Mouse (Mus musculus): ENCODE measurements at regions not wholly inside any gene's neighbourhood (a gene's known extent, or its start where the extent isn't known, plus 50 kb on each side); places are given as distances from the start of the nearest gene placed in this dataset.

DNA sequence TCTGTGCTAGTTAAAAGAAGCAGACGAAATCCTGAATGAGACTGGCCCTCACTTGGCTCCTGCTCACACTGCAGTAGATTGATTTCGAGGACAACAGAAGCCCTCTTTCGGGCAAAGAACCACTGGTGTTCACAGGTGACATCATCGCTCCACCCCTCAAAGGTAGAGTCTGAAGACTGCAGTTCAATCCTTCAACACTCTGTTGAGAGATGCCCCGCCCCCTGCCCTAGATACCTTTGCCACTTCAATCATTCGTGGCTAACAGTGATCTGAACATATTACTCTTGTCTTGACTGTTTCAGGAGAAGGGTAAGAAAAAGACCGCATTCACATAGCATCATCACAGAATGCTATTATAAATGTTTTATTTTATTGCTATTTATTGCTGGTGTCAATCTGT, 205.5 kb upstream of the Gadl1 start:
- no peak for DNase-seq

DNA sequence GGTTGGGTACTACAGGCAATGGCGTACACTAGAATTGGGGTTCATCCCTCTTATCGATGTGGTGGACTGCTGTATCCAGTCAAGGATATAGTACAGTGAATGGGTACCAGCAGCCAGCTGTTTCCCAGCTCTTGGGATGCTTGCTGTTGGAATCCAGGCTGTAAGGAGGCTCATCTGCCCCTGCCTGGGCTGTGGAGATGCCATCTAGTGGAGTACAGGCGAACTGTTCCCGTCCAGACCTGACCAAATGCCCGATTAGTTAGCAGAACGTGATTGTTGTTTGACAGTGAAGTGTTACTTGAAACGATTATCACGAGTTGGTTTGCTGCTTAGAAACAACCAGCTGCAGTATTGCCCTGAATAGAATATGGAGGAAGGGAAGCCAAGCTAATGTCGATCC, 205.0 kb upstream of the Gadl1 start:
- DNase-seq = peak; percentile 65 to 71

DNA sequence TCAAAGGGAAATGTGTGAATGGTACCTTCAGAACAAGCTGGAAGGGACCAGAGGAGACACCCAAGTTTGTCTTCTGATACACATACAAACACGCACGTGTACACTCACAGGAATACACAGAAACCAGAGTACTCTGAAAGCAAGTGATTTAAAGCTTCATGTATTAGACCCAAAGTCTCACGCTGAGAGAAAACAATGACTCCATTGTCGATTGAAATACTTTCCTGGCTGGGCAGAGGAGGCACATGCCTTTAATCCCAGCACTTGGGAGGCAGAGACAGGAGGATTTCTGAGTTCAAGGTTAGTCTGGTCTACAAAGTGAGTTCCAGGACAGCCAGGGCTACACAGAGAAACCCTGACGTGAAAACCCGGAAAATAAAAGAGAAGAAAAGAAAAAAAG, 203.5 kb upstream of the Gadl1 start:
- DNase-seq = no peak

DNA sequence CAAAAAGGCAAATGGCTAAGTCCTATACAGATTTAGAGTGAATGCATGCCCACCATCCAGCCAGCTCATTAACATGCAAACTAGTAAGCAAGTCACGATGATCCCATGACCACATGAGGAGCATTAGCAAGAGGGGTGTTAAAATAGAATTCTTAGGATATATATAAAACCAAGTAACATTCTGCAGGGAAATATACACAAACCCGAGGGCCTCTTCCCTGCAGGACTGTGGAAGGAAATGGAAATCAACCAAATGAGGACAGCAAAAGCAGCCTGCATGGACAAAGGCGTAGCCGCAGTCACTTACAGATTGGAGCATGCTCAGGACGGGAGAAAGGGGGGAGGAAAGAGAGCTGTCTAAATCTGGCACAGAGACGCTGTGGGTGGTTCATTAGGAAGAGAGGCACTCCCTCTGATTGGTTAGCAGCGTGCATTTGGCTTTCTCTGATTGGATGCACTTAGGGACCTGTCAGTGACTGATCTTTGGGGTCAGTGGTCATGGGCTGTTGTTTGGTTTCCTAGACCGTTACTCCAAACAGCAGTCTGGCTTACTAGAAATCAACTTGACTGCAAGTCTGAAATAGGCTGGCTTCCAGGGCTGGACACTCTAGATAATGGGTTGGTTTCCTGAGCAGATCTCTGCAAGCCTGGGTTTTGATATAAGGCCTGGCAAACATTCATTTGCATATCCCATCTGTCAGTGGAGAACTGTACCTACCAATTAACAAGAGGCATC, 200.9 kb upstream of the Gadl1 start:
- DNase-seq = peak; percentile 65 to 77

DNA sequence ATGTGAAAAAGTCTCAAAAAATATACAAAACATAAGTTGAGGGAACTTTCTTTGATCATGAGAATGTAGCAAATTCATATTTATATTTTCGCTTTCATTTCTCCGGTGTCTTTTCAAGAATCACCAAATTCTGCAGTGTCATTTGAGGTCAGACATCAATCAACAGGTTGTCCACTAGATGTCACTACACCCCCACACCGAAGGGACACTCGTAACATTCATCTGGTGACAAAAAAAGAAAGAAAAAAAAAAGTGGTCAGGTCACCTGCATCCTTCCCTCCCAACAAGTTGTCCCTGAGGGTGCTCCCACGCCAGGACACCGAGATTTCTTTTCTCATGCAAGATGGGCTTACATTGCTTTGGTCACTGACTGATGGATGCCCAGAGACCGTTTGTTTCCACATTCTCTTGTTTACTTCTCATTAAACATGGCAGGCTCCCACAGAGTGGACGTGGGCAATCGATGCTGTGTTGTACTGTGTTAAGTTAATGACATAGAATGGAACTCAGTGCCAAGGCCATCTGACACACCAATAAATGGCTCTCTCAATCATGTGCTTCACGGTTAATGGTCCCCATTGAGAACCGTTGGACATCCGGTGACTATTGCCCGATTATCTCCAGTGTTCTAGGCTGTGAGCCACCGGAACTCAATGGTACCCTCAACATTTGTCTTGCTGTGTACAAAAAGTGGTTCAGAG, 199.1 kb upstream of the Gadl1 start:
- DNase-seq = peak; percentile 57 to 71

DNA sequence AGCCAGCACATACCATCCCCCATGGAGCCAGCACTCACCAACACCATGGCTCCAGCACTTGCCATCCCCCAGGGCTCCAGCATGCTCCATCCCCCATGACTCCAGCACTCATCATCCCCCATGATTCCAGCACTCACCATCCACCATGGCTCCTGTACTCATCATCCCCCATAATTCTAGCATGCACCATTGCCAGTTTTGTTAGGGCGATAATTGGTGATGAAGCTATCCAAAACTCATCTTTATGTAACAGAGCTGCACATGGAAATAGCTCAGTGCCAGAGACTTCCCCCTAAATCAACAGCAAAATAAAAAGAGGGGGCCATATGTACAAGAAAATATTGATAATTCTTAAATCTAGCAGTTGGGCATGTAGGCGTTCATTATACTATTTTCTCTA, 188.9 kb upstream of the Gadl1 start:
- DNase-seq = no peak

DNA sequence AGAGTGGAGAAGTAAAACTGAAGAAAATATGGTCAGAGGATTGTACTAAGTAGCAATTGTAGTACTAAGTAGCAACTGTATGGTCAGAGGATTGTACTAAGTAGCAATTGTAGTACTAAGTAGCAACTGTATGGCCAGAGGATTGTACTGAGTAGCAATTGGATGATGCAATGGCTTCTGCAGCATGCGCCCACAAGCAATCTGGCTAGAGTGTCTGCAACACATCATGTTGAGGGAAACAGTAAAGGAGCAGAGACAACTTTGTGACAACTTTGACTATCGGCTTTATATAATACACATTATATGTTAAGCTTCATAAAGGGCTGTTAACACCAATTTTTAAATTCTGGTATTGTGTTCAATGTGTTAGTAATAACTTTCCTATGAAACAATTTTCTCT, 188.4 kb upstream of the Gadl1 start:
- DNase-seq = no peak

DNA sequence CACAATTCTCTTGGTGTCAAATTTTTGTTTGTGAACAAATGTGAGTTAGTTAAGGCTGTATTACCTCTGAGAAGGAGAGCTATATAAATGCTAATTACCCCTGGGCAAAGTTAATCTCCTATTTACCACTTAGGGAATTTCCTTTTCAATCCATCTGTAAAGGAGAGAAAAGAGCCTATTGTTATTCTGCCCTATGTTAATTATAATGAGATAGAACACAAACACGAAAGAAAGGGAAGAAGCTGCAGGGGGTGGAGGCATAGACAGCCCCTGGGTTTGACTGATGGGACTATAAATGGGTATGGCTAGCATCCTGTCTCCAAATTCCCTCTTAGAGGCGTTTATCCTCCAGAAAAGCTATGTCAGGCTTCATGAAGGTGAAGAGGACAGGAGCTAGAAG, 185.2 kb upstream of the Gadl1 start:
- DNase-seq = no peak

DNA sequence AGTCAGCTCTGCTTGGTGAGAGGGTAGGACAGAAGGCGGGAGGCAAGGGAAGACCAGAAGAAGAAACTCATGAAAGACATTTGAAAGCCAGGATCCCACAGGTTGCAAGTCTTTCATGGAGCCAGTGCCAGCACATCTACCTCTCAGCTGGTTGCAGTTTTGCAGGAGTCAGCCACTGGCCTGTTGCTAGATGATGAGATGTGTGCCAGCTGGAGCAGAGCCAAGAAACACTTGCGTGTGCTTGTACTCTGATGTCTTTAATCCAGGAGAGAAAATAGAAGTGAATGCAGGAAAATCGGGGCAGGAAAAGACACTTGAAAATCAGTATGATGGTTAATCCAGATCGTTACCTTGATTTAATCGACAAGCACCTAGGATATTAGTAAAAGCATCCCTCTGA, 181.9 kb upstream of the Gadl1 start:
- peak; percentile 47 to 50 for DNase-seq

DNA sequence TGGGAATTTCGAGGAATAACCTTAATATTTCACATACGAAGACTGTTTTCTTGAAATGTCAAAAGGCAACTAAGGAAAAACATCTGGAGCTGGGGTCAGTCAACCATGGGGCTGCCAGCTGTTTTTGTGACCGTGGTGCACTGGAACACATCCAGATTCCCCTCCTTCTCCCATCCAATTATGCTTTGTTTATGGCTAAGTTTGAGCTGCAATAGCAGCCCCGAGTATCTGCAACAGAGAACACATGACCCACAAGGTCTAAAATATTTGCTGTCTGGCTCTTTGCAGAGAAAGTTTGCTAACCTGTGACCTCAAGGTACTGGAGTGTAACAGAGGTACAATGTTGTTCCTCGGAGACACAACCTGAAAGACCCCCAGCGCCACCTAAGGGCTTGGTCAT, 177.7 kb upstream of the Gadl1 start:
- DNase-seq = no peak

DNA sequence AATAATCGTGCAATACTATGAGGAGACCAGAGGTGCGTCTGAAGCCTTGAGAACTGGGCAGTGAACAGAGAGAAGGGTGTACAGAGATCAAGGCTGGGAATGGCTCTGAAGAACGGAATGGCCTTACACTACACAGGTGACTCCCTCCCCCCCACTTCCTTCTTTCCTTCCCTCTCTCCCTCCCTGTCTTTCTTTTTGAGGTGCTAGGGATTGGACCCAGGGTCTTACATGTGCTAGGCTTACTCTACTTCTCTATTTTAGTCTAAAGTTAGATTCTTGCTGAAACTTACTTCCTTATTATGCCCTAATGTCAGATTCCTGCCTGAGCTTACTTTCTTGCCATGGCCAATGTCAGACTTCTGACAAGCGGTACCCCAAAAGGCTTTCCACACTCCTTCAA, 176.2 kb upstream of the Gadl1 start:
- no peak for DNase-seq

DNA sequence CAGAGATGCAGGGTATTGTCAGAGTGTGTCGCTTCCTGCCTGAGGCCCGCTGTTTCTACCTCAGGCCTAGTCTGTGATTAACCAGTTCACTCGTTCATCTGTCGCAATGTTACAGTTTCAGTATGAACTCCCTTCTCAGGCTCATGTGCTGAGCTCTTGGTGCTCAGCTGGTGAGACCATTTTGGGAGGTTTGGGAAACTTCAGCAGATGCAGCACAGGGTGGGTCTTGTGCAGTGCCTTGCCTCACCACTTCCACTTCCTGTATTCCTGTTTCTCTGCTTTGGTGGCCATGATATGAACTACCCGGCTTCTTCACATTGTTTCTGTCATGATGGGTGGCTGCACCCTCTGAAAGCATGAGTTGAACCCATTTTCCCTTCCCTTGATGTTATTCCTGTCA, 169.3 kb upstream of the Gadl1 start:
- DNase-seq = no peak

DNA sequence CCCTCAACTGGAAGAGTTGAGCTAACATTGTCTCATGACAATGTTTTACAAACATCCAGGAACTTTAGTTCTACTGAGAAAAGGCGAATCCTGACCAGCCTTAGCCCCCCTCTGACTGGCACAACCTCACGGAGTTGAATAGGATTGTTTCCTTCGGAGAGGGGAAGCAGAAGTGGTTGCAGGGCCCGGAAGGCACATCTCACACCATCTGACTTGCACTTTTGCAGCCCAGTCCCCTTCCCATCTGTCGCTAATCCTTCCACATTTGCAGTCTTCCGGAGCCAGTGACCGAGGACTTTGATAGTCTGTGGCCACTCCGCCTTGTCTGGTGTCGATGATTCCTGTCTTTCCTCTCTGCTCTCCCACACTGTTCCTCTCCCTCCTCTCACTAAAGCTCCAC, 162.8 kb upstream of the Gadl1 start:
- no peak for DNase-seq

DNA sequence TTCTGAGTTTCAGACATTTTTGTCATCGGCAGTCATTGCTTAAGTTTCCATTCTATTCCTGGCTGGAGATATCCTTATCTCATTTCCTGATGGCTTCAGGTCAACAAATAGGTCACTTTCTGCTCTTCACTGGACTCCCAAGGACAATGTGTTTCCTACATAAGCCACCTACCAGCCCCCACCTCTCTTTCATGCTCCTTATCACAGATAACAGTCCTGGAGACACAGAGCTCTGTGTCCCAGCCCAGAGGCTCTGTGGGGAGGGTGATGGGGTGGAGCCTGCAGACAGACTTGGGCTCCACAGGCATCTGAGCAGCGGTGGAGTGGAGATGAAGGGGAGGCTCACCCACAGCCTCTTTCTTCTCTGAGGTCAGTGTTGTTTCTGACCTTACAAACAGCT, 148.8 kb upstream of the Gadl1 start:
- DNase-seq = no peak

DNA sequence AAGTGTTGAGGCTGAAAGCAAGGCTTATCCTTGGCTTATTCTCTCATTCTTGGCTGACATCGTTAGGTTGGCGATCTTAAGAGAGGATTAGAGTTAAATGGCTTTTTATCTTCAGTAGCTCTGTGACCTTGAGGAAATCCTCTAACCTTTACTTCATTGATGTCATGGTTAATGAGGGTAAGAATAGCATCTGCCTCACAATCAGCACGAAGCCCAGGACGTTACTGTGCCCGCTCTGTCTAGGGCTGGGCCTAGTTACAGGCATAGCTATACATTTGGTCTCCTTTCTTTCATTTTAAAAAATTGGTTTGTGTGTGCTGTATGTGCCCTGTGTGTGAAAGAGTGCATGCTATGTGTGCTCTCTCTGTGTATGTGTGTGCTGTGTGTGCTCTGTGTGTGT, 145.1 kb upstream of the Gadl1 start:
- no peak for DNase-seq

DNA sequence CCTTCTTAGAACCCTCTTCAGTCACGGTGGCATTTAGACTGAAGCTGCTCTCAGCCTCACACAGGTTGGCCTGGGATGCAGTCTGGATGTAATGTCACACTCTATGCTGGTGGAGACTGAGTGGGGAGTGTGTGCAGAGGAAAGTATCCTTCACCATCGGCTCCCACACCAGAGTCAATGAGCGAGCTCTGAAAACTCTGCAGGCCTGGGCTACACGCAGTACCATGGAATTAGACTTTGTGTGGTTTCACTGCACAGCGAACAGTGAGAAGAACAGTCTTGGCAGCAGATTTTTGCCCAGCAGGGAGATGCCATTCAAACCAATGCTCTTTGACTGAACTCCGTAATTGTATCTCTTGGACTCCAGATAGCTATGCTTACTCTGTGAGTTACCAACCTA, 142.8 kb upstream of the Gadl1 start:
- DNase-seq = peak; percentile 28 to 40

DNA sequence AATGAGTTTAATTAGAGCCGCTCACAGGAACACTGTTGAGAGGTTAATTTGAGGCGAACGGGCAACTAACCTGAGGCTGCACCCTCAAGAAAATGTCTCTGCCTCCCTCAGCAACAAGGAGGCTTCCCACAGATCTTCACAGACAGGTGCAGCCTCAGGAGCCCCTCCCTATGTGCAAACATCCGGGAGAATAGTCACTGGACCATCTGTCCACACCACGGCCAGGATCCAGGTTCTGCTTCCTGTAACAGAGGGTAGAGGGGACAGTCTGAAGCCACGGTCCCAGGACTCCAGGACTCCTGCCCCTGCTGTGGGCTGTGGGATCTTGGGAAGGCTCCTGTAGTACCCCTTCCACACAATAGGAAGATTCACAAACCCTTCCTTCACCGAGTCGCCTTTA, 134.1 kb upstream of the Gadl1 start:
- peak; percentile 18 to 25 for DNase-seq

DNA sequence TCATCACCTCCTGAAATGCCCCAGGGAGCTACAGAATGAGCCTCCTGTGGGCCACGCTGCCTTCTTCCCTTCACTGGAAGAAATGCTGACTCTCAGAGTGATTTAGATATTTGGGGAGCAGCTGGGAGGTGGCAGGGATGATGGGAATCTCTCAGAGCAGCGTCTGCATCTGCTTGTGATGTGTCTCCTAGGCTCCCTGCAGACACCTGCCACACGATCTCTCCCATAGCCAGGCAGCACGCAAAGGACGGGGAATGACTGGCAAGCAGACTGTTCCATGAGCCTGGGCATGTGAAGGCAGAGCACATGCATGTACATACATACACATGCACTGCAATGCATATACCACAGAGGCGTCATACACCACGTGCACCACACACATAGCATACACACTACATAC, 133.4 kb upstream of the Gadl1 start:
- no peak for DNase-seq

DNA sequence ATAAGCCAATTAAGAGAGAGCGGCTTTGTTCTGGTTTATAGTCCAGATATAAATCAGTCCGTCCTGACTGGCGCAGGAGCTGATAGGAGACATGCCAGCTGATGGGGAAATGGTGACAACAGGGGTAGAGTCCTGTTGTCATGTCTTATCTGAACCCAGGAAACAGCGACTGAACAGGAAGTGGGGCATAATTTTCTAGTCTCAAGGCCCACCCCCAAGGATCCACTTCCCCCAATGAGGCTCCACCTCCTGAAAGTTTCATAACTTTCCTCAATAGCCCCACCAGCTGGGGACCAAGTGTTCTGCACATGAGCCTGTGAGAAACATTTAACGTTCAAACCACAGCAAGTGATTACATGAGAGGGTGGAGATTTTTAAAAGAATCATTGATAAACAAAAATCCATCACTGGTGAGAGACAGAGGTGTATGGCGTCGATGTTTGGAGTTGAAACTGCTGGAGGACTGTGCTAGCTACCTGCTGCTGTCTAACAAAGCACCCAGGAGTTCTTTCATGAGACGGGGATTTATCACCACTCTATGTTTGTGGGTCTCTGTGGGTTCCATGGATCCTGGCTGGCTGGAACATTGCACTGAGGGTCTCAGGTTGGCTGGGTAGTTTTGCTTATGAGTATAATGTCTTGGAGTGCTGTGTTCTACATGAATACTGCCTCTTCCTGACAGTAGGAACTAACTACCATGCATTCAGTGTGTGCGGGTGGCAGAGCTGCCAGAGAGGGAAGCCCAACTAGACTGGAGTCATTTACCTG, 132.0 kb upstream of the Gadl1 start:
- DNase-seq = no peak

DNA sequence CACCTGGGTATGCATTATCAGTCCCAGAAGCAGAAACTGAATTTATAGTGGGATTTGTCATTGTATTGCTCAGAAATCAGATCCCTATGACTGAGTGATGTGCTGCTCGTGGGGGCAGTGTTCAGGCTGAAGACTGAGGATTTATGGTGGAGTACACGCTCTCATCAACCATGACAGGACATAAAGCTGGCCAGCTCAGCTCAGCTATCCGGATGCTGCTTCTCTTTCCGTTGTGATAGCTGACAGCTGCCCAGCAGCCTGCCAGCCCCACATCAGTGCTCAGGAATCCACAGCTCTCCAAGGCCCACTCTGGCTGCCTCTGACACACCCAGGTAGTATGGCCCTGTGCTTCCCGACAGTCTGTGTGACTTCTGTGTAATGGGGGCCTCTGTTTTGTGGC, 130.4 kb upstream of the Gadl1 start:
- no peak for DNase-seq

DNA sequence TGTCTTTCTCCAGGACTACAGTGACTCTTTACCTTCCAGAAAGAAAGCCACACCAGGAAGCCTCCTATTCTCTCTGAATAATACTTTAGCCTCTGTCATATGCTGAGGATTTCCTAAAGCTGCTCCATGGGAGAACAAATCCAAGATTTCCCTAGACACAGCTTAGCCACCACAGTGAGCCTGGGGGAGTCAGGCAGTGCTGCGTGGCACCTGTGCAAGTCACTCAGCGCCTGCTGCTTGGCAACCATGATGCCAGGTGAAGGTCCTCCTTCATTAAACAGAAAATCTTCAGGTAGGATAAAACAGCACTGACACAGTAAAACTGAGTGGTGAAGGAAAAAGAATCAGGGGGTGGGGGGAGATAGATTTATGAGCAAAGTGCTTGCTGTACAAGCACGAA, 109.9 kb upstream of the Gadl1 start:
- DNase-seq = no peak

DNA sequence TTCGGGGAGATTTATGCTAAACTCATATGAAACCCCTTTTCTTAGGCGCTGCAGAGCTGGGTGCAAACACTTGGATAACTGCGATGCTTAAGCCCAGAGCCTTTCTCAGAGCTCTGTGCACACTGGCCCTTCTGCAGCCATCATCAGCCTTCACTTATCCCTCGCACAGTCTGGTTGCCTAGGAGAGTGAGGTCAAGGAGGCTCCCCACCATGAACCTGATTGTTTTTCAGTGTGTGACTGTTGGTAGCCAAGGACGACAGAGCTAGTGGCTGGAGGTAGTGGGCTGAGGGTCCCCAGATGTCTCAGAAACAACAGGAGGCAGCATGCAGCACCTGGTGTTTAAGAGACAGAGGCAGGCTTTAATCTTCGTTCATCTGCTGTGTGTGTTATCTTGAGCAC, 108.6 kb upstream of the Gadl1 start:
- peak; percentile 6 to 13 for DNase-seq

DNA sequence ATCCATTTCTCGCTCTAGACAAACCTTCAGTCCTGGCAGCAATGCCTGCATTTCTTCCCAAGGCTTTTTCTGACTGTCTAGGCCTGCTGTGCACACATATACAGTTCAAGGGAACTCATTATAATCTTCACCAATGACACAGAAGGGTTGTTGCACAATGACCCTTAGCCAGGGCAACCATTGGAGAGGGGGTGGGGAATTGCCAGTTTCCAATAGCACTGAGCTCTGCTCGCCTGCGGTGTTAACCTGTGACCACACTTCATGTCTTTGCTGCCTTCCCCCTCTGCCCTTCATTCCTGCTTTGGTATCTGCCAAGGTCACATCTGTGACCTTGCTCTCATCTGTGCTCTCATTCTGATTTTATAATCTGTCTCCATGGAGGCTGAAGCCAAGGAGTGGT, 106.2 kb upstream of the Gadl1 start:
- no peak for DNase-seq

DNA sequence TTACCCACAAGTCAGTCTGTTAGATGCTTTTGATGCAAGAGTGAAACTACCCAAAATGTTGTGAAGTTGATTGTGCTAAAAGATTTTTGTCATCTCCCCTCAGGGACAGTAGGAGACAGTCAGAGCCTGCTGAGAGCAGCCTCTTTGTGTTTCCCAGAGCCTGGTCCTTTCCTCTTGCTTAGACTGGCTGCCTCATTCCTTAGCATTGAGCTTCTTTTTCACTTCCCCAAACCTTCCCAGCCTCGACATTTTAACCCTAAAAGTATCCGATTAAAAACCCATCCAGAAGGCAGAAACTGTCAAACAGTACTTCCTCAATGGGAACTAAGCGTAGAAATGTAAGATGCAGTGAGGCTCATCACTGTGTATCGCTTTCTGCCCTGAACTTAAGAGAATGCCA, 104.0 kb upstream of the Gadl1 start:
- no peak for DNase-seq

All from cerebellum, postnatal 10 days (tissue).